Mouse (Mus musculus): Measurements from ENCODE around the gene Mrs2. TPM values are rescaled to one million over a fixed set of nuclear protein-coding genes. Genes with fewer than 3 reads are reported as not detected.

Mrs2 gene
- polyA plus RNA-seq, 1 experiment from 2014 or later: 24.5 TPM

DNA sequence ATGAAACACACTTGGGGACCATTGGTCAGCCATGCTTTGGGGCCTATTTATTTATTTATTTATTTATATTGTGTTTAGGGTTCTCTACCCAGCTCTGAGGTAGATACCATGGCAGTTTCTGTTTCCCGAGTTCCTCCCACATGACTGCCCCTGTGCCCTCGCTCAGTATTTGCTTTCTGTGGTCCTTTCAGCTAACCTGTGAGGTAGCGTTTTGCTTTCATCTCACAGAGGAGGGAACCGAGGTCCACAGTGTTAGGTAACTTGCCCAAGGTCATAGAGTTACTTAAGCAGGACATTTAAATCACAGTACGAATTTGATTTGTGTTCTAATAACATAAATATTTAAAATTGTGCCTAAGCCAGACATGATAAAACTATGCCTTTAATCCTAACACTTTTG, 73.0 kb downstream of the Mrs2 start:
- Histone ChIP-seq H3K27ac (ENCODE audit: low read depth, low read length) (no peak overlapping the region), H3K4me3 (ENCODE audit: low read length) (no peak overlapping the region), H3K4me1 (ENCODE audit: control insufficient read depth, insufficient read depth, low read length) (no peaks in the 10 kb centered on the region), H3K4me2 (replicated peaks; ENCODE audit: low read depth, low read length) (no peak overlapping the region), H3K27me3 (ENCODE audit: control insufficient read depth, insufficient read depth, low read length) (no peaks in the 10 kb centered on the region), H3K36me3 (ENCODE audit: control insufficient read depth, insufficient read depth, low read length) (no peaks in the 10 kb centered on the region), H3K9ac (ENCODE audit: low read depth, low read length) (no peak overlapping the region), H3K9me3 (ENCODE audit: control insufficient read depth, low read length) (no peaks in the 10 kb centered on the region)
- ATAC-seq (ENCODE audit: low FRiP score, low TSS enrichment): no peak
- 80% methylated on average over 5 of the region's 5 CpGs for WGBS

GRCm38 (mm10) chr13:24945567-24945966, 74.6 kb downstream of the Mrs2 start:
- Histone ChIP-seq H3K27me3 (ENCODE audit: control insufficient read depth, insufficient read depth, low read length) (no peaks in the 10 kb centered on the region), H3K36me3 (ENCODE audit: control insufficient read depth, insufficient read depth, low read length) (no peaks in the 10 kb centered on the region), H3K27ac (ENCODE audit: low read depth, low read length) (no peak overlapping the region), H3K4me1 (ENCODE audit: control insufficient read depth, insufficient read depth, low read length) (no peaks in the 10 kb centered on the region), H3K9me3 (ENCODE audit: control insufficient read depth, low read length) (no peaks in the 10 kb centered on the region), H3K4me2 (replicated peaks; ENCODE audit: low read depth, low read length) (no peak overlapping the region), H3K9ac (ENCODE audit: low read depth, low read length) (no peak overlapping the region), H3K4me3 (ENCODE audit: low read length) (no peak overlapping the region)
- no peak for ATAC-seq (ENCODE audit: low FRiP score, low TSS enrichment)
- WGBS: 20% methylated on average over 4 of the region's 4 CpGs

GRCm38 (mm10) chr13:24943303-24943702, 76.9 kb downstream of the Mrs2 start:
- Histone ChIP-seq H3K4me3 (ENCODE audit: low read length) (no peak overlapping the region), H3K9me3 (ENCODE audit: control insufficient read depth, low read length) (no peaks in the 10 kb centered on the region), H3K4me1 (ENCODE audit: control insufficient read depth, insufficient read depth, low read length) (no peaks in the 10 kb centered on the region), H3K27me3 (ENCODE audit: control insufficient read depth, insufficient read depth, low read length) (no peaks in the 10 kb centered on the region), H3K9ac (ENCODE audit: low read depth, low read length) (no peak overlapping the region), H3K4me2 (replicated peaks; ENCODE audit: low read depth, low read length) (no peak overlapping the region), H3K36me3 (ENCODE audit: control insufficient read depth, insufficient read depth, low read length) (no peaks in the 10 kb centered on the region), H3K27ac (ENCODE audit: low read depth, low read length) (no peak overlapping the region)
- no peak for ATAC-seq (ENCODE audit: low FRiP score, low TSS enrichment)
- 62% methylated on average over 8 of the region's 8 CpGs for WGBS

- no peak for ATAC-seq (ENCODE audit: low FRiP score, low TSS enrichment)
- Histone ChIP-seq H3K36me3 (ENCODE audit: control insufficient read depth, insufficient read depth, low read length) (no peaks in the 10 kb centered on the region), H3K9me3 (ENCODE audit: control insufficient read depth, low read length) (no peaks in the 10 kb centered on the region), H3K27me3 (ENCODE audit: control insufficient read depth, insufficient read depth, low read length) (no peaks in the 10 kb centered on the region), H3K4me1 (ENCODE audit: control insufficient read depth, insufficient read depth, low read length) (0 out of 2 replicates have a peak, but pooled peaks cover 5% of the 10 kb centered on the region), H3K4me3 (ENCODE audit: low read length) (no peak within 1 kb of the TSS), H3K27ac (ENCODE audit: low read depth, low read length) (no peak within 1 kb of the TSS), H3K4me2 (replicated peaks; ENCODE audit: low read depth, low read length) (no peak within 1 kb of the TSS), H3K9ac (ENCODE audit: low read depth, low read length) (no peak within 1 kb of the TSS)
- WGBS: 67% methylated on average over 17 of the region's 17 CpGs
Measured at GRCm38 (mm10) chr13:24942512-24943282, 77.5 kb downstream of the Mrs2 start, which contains the start of gene Gpld1. TSS of gene Gpld1 (plus strand) at chr13:24943152.

GRCm38 (mm10) chr13:24939472-24939871, 80.7 kb downstream of the Mrs2 start:
- no peak overlapping the region for H3K9ac ChIP-seq (ENCODE audit: low read depth, low read length)
- no peaks in the 10 kb centered on the region for H3K27me3 ChIP-seq (ENCODE audit: control insufficient read depth, insufficient read depth, low read length)
- H3K4me2 ChIP-seq (replicated peaks; ENCODE audit: low read depth, low read length): no peak overlapping the region
- no peak overlapping the region for H3K4me3 ChIP-seq (ENCODE audit: low read length)
- H3K9me3 ChIP-seq (ENCODE audit: control insufficient read depth, low read length): no peaks in the 10 kb centered on the region
- H3K4me1 ChIP-seq (ENCODE audit: control insufficient read depth, insufficient read depth, low read length): 0 out of 2 replicates have a peak, but pooled peaks cover 8% of the 10 kb centered on the region
- no peak for ATAC-seq (ENCODE audit: low FRiP score, low TSS enrichment)
- H3K27ac ChIP-seq (ENCODE audit: low read depth, low read length): no peak overlapping the region
- no peaks in the 10 kb centered on the region for H3K36me3 ChIP-seq (ENCODE audit: control insufficient read depth, insufficient read depth, low read length)
- WGBS: 90% methylated on average over 9 of the region's 9 CpGs

DNA sequence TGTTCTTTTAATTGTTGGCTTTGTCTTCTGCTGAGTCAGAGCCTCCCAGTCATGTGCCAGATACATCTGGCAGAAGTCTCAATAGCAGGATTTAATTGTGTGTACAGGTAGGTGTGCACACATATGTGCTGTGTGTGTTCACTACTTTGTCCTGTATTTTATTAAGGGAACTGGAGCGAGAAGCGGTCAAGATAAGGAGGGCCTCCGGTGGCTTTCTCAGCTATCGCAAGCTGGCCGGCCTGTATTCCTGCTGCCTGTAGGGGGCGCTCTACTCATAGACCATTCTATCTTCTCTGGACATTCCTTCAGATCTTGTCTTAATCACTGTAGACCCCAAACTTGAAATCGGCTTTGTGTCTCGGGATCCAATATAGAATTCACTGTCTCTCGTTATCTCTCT, 81.5 kb downstream of the Mrs2 start:
- H3K9me3 ChIP-seq (ENCODE audit: control insufficient read depth, low read length): no peaks in the 10 kb centered on the region
- H3K27me3 ChIP-seq (ENCODE audit: control insufficient read depth, insufficient read depth, low read length): no peaks in the 10 kb centered on the region
- H3K4me3 ChIP-seq (ENCODE audit: low read length): no peak overlapping the region
- WGBS: 32% methylated on average over 9 of the region's 9 CpGs
- peak; percentile 14; the same call in 1 of the 2 replicates for ATAC-seq (ENCODE audit: low FRiP score, low TSS enrichment)
- no peak overlapping the region for H3K27ac ChIP-seq (ENCODE audit: low read depth, low read length)
- 0 out of 2 replicates have a peak, but pooled peaks cover 8% of the 10 kb centered on the region for H3K4me1 ChIP-seq (ENCODE audit: control insufficient read depth, insufficient read depth, low read length)
- H3K9ac ChIP-seq (ENCODE audit: low read depth, low read length): no peak overlapping the region
- no peaks in the 10 kb centered on the region for H3K36me3 ChIP-seq (ENCODE audit: control insufficient read depth, insufficient read depth, low read length)
- no peak overlapping the region for H3K4me2 ChIP-seq (replicated peaks; ENCODE audit: low read depth, low read length)

DNA sequence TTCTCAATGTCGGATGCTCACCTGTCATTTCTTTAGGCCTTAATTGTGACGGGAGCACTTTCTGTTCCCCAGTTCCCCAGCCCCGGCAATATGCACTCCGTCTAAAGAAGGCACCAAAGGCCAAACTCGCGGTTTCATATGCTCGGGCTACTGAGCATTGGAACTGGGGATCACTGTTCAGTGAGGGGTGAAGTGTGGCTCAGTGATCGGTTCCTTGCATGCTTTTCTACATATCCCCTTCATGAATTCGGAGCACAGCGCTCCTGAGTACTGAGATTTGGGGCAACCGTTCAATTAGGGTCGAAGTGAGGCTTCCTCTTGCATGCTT, 82.4 kb downstream of the Mrs2 start:
- Histone ChIP-seq H3K9me3 (ENCODE audit: control insufficient read depth, low read length) (no peaks in the 10 kb centered on the region), H3K9ac (ENCODE audit: low read depth, low read length) (peak overlapping the region; percentile 93), H3K4me1 (ENCODE audit: control insufficient read depth, insufficient read depth, low read length) (0 out of 2 replicates have a peak, but pooled peaks cover 8% of the 10 kb centered on the region), H3K27ac (ENCODE audit: low read depth, low read length) (no peak overlapping the region), H3K4me3 (ENCODE audit: low read length) (peak overlapping the region; percentile 89), H3K4me2 (replicated peaks; ENCODE audit: low read depth, low read length) (peak overlapping the region; percentile 91), H3K36me3 (ENCODE audit: control insufficient read depth, insufficient read depth, low read length) (no peaks in the 10 kb centered on the region), H3K27me3 (ENCODE audit: control insufficient read depth, insufficient read depth, low read length) (no peaks in the 10 kb centered on the region)
- 18% methylated on average over 12 of the region's 12 CpGs for WGBS
- peak; percentile 44 for ATAC-seq (ENCODE audit: low FRiP score, low TSS enrichment)

Other genes starting within 250 kb of the Mrs2 start
- 35.3 and 41.5 TPM in 2 replicates for gene BC005537, start 218.7 kb downstream of the Mrs2 start, polyA plus RNA-seq (2014; fragmentation: Nextera tagmentation; extraction: Ambion mirVana)
- 81.8 and 91.6 TPM in 2 replicates for gene Acot13, start 188.8 kb downstream of the Mrs2 start, polyA plus RNA-seq (2014; fragmentation: Nextera tagmentation; extraction: Ambion mirVana)
- gene Tdp2, start 188.7 kb downstream of the Mrs2 start, polyA plus RNA-seq (2014; fragmentation: Nextera tagmentation; extraction: Ambion mirVana): 68.8 and 79.9 TPM in 2 replicates
- 0.29 and 0.64 TPM in 2 replicates for gene D130043K22Rik, start 175.2 kb downstream of the Mrs2 start, polyA plus RNA-seq (2014; fragmentation: Nextera tagmentation; extraction: Ambion mirVana)
- 8.4 and 8.7 TPM in 2 replicates for gene Aldh5a1, start 82.7 kb downstream of the Mrs2 start, polyA plus RNA-seq (2014; fragmentation: Nextera tagmentation; extraction: Ambion mirVana)
- gene Gpld1, start 77.2 kb downstream of the Mrs2 start, polyA plus RNA-seq (2014; fragmentation: Nextera tagmentation; extraction: Ambion mirVana): 0.39 and 0.74 TPM in 2 replicates
- 27.2 and 34.5 TPM in 2 replicates for gene Dcdc2a, start 35.6 kb upstream of the Mrs2 start, polyA plus RNA-seq (2014; fragmentation: Nextera tagmentation; extraction: Ambion mirVana)

Data from kidney, embryonic 14.5 days (tissue).